Mouse (Mus musculus) thymus, postnatal 10 days (tissue): Measurements from ENCODE around the gene Dpy30.

Source experiments
- DNase-seq, 2 experiments: peaks; one replicate each; pipeline ENCODE4 v3.0.0; 2021; ENCODE audit warnings: low spot score in 2 of 2

Gene Dpy30

DNA sequence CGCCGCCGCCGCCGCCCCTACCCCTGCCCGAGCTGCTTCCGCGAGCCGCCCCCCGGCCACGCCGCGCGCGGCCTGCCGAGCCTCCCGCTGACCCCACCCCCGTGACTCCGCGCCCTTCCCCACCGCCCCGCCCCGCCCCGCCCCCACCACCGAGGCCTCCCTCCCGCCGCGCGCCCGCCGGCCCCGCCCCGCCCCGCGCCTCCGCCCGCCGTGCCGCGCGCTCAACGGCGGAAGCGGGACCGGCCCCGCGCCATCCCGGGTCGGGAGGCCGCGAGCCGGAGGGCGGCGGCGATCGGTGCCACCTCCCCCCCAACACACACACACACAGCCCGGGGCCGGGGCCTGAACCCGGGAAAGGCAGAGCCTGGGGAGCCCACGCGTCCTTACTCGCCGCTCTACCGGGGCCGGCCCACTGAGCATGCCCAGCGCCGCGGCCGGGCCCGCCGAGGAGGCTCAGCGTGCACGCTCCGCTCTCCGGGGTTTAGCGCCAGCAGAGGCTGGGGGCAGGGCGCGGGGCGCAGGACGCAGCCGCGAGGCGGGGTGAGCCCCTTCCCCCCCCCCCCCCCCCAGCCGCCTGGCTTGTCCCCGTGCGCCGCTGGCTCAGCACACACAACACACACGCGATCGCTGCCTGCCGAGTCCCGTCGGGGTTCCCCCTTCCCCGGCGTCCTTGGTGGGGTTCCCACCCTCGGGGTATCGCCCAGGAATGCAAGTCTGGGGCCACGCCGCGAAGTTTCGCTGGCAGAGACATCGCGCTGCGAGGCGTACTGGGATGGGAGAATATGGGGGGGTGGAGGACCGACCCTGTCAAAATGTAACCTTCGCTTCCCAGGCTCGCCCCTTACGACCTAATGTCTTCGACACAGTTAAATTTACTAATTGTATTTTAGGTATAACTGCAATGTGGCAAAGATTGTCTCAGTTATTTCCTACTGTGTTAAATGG is 28.4 kb downstream of the Dpy30 start, which contains the start of gene Memo1:
Gene Memo1, minus strand, starts transcription at position 496 of the 945 bp plus-strand sequence.
- peak; percentile 80 to 81 for DNase-seq

DNA sequence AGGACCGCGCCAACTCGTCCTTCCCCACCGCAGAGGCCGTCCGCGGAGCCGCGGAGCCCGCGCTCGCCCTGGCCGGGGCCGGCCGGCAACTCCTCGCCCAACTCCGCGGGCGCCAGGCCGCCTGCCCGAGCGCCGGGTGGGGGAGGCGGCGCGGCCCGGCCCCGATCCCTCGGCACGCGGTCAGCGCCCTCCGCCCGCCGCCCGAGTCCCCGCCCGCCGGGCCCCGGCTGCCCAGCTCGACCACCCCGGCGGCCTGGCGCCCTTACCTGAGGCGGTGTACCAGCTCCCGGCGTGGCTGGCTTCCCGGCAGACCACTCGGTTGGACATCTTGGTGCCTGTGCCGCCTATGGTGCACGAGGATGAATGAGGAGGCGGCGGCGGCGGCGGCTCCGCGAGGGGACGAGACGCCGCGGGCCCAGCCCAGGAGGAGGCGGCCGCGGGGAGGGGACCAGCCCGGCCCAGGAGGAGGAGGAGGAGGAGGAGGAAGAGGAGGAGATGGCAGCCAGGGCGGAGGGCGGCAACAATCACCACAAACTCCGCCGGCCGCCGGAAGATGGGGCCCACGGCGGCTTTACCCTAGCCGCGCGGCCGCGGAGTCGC is 29.2 kb downstream of the Dpy30 start:
- DNase-seq: peak; percentile 66 to 72

DNA sequence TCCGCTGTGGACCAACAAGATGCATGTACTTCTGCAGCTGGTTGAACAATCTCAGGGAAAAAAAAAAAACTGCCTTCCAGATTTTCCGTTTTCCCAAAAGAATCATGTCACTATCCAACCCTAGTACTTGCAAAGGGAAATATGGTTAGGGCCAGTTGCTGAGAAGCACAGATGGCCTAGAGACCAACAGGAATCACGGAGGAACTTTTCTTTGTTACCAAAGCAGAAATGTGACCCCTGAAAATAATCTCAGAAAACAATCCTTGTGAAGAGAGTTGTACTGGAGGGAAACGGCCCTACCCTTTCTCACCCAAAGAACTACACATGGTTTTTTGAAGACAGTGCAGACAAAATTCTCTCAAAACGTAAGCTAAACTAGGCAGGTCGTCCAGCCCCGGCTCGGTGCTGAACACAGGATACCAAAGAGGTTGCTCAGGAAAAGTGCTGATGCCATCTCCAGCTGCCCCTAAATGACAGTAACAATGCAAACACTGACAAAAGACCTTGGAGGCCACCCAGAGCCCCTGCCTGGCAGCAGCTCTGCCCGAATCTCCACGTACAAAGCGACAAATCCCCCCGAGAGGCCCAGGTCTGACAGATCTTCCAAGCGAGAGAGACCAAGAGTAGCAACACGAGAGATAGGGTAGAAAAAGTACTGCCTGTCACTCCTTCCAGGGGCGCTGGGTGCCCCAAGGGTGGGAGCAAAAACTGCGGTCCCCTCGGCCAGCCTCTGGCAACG is 29.9 kb downstream of the Dpy30 start:
- peak; percentile 26 to 35 for DNase-seq

DNA sequence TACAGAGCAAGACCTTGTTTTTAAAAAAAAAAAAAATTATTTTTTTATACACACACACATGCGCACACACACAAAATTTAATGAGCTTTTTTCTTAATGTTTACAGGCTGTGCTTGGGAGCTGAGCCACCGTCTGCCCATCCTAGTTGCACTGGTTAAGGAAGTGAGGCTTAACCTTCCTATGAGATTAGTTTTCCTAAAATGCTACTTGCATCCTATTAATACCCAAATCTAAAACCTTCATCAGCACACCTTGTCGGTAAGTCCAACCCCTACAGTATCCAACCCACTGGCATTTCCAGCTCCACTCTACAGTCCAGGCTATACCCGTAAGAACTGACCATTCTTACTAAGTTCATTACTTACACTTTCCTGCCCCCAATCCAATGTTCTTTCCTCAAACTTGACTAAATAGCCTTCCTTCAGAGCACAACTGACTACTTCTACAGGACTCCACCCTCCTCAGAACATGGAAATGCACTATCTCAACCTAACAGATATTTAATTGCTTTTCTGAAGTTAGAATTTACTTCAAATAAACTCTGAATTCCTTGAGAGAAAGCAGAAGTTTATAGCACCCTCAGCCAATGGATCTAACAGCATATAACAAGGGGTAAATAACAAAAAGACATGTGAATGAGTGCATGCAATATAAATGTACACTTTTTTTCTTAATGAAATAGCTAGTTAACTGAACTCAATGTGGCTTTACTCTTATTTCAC is 31.9 kb downstream of the Dpy30 start:
- no peak for DNase-seq

DNA sequence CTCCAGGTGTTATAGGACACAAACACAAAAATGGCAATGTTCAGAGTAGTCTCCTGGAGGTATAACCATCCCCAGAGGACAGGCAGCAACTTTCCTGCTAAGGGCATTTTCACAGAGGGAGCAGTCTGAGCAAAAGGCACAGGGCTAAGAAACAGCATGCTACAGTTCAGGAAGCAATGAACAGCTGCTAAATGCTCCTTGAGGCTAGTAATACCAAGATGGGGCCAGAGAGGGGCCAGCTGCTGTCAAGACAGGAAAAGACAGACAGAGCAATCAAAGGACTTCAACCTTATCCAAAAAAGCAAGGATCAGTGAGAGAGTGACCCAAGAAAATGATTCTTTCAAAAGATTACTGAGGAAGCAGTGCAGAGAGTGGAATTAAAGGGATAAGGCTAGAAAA is 32.9 kb downstream of the Dpy30 start:
- DNase-seq: no peak

DNA sequence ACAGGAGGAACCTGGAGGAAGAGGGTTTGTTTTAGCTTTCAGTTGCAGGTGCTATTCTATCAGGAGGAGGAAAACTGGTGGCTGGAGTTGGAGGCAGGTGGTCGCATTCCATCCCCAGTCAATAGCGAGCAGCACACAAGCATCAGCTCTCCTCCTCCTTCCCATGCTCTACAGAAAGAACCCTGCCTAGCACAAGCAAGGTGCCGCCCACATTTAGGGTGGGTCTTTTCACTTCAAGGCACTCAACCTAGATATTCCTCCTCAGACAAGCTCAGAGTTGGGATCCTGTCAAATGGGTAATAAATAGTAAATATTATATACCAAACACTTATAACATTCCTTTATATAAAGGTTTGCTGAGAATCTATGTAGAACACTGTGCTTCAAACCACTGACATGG is 33.5 kb downstream of the Dpy30 start:
- no peak for DNase-seq

DNA sequence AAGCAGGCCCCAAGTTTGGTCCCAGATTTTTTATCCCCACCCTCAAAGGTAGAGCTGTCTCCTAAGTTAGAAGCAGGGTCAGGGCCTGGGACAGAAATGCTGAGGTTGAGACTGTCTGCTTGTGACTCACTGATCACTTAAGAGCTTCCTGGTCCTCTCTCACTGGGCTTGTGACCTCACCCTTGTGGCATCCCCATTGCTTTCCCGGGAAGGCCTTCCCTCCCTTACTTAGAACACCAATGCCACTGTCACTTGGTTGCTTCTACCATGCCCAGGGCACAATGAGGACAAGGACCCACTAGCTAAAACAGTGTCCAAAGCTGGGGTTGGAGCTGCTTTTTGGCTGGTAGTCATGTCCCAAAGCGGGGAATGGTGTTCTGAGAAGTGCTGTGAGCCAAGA is 35.1 kb downstream of the Dpy30 start:
- DNase-seq: no peak

DNA sequence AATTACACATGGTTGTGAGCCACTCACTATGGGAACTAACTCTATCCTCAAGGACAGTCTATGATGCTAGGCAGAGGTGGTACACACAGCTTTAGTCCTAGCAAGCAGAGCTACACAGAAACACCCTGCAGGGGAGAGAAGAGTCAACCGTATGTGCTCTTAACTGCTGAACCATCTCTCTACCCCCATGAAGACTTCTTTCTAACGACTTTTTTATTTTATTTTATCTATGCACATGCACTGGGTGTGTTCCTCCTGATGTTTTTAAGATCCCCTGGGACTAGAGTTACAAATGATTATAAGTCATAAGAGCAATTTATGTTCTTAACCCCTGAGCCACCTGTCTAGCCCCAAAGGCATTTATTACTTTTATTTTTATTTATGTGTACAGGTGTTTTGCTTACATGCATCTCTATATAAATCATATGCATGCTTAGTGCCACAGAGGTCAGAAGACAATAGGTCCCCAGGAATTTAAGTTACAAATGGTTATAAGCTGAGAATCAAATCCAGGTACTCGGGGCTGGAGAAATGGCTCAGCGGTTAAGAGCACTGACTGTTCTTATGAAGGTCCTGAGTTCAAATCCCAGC is 37.5 kb downstream of the Dpy30 start:
- DNase-seq: no peak

DNA sequence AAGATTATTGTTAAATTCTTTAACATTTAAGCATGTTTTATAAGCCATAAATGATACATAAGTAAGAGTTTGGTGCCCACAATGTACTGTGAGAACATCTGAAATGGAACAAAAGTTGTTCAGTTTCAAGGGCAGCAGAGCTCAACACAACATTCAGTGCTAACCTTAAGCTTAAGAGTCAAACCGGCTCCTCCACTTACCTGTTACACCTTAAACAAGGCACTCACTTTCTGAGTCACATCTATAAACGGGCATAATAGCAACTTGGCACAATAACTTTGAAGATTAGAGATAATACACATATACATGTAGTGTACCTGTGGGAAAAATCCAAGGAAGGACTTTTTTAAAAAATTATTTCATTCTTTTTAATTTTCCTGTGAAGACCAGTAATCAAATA is 38.0 kb downstream of the Dpy30 start:
- DNase-seq: no peak

DNA sequence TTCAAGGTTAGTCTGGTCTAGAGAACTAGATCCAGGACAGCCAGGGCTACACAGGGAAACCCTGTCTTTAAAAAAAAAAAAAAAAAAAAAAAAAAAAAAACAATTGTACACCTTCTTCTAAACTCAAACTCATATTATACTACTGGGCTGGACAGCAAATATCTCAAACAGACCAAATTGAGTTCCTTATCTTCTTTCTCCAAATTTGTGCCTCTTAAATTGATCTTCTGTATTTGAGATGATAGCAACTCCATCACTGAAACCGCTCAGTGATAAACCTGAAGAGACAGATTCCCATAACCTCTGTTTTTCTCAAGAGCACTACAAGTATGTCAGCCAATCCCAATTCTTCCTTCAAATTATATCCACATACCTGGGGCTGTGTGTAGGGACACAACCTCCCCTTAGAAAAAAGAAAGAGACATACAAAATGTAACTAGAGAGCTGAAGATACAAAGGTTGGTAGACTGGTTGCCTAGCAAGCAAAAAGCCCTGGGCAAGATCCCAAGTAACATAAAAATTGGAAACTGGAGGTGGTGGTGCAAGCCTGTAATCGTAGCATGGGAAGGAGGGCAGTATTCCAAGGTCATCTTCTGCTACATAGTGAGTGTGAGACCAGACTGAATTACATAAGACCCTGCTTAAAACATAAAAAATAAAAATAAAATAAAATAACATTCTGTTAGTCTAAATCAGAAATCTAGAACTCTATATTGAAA is 39.2 kb downstream of the Dpy30 start:
- DNase-seq: no peak

DNA sequence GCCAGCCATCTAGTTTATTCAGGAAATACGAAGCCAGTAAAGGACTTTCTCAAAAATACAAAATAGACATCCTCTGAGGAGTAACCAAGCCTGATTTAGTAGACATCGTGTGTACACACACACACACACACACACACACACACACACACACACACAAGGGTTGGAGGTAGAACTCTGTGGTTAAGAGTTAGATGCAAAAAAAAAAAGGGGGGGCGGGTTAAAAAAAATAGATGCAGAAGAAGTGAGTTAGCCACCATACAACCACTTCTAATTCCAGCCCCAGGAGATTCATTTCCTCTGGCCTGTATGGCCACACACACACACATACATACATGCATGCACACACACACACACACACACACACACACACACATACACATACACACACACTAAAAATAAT is 41.7 kb downstream of the Dpy30 start:
- no peak for DNase-seq

DNA sequence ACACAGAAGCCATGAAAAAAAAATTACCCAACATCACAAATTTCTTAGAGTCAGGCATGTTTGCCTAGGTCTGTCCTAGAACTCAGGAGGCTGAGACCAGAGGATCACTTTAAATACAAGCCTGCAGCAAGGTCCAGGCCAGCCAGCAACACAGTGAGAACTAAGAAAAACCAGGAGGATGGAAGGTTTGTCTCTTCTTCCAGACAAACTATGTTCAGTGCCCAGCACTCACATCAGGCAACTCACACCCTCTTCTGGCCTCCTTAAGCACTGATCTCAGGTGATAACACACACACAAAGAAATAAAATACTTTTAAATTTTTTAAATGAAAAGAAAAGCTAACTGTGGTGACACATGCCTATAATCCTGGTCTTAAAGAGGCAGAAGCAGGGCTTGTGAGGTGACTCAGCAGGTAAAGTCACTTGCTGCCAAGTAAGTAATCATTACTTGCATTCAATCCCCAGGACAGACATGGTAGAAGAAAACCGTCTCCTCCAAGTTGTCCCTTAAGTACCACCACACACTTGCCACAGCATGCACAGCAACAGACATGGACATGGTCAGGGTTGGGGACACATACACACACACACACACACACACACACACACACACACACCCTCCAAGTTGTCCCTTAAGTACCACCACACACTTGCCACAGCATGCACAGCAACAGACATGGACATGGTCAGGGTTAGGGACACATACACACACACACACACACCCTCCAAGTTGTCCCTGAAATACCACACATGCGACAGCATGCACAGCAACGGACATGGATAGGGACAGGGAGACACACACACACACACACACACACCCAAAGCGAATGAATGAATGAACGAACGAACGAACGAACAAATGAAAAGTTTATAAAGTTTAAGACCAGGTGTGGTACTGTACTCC is 44.5 kb downstream of the Dpy30 start:
- DNase-seq: no peak

DNA sequence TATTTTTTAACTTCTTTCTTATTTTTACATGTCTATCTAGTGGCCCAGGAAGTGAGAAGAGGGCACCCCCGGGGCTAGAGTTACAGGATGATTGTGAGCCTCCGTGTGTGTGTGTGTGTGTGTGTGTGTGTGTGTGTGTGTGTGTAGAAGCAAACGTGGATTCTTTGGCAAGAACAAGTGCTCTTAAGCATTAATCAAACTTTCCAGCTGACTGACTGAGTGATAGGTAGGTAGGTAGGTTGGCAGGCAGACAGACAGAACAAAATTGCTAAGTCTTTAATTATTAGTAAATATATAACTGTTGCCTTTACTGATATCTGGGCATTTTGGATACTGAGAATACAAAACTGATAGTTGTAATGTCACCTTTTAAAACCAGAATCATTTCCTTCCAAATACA is 49.3 kb downstream of the Dpy30 start:
- no peak for DNase-seq

DNA sequence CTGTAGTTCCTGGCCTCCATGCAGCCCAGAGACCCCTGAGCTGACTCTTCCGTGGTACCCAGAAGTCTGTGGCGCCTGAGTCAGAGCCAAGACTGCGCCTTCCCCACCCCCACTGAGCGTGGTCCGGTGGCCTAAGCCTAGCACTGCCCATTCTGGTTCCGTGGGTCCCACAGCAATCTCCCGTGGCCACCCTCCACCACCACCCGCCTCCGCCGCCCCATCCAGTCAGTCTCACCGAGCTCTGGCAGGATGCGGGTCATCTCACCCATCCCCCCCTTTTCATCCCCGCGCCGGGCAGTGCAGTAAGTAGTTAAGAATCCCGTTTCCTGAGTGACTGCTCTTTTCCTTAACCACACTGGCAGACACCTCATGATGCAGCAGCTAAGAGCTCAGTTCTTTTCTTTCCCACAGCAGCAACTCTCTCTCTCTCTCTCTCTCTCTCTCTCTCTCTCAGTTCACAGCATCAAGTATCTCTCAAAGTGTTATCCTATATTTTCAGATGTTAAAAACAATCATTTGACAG is 51.0 kb downstream of the Dpy30 start:
- no peak for DNase-seq

DNA sequence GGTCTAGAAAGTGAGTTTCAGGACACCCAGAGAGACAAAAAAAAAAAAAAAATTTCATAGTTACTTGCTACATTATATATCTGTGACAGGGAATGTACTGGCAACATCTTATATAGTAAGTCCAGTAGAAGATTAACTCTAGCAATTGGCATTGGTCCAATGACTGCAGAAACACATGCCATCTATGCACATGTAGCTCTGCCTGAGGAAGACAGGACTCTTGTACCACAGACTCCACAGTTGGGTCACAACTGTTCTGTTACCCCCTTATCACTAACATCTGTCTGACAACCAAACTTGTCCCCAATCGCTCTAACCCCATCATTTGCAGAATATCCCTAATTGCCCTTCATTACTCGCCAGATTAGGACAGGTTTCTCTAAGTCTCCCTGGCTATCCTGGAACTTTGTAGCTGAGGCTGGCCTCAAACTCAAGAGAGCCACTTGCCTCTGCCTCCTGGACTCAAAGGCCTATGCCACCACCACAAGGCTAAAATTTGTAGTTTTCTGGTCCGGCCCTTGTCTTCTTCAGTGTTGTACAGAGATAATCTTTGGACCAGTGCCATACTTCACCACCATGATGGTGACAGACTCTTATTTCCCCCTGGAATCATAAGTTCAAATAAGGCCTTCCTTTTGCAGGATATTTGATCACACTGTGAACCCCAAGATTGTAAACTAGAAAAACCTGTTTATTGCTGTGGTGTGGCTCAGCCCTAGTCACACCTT is 52.0 kb downstream of the Dpy30 start:
- no peak for DNase-seq

DNA sequence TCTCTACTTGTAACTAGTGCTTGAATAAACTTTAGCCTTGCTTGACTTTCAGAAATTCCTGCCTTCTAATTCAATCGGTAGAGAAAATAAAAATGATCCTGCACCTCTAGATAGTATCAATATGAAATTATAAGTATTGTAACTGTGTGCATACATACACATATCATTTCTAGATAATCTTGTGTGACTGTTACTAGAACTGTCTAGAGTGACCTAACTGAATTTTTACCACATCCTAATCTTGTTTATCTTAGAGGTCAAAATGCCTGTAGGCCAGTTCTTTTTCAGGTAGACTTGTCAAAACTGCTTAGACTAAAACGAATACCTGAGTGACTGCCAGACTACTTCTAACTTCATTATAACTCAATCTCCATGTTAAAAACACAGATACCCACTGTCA is 53.5 kb downstream of the Dpy30 start:
- DNase-seq: no peak

DNA sequence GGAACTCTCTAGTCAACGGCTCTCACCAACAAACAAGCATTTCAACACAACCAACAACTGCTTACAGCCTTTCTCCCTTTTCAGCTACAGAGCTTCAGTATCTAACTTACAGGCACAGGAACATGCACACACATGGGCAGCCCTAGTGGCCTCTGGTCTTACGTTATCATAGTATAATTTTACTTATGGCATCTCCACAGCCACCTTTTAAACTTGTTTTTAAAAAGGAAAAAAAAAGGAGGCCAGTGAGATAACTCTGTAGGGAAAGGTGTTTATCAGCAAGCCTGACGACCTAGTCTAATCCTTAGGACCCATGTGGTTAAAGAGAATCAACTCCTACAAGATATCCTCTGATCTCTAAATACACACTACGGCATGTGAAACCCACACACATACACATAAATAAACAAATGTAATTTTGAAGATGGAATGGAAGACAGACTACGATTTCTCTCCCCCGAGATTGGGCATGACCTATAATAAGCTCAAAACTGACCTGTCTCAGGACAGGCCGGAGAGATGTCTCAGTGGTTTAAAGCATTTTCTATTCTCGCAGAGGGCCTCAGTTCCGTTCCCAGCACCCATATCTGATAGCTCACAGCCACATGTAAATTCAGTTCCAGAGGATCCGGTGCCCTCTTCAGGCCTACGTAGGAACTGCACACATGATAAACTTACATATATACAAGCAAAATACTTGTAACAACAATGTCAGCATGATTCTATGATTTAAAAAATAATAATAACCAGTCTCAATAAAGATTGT is 56.1 kb downstream of the Dpy30 start:
- no peak for DNase-seq

DNA sequence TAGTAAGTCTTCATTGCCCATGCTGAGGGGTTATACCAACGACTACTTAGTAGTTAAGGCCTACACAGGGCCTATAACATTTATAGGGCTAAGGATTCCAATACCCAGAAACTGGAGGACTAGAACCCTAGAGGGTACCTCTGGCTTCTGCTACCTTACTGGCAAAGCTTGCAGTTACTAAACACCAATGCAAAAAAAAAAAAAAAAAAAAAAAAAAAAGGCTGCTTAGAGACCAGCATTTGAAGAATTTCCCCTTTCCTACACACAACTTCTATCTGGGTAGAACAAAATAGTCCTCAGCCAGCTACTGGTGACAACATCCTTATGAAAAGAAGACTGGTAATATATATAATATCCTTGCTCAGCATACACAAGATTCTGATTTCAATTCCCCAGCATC is 58.1 kb downstream of the Dpy30 start:
- no peak for DNase-seq
